Mouse (Mus musculus): ENCODE measurements around the gene Ube3b. TPM values are rescaled to one million over a fixed set of nuclear protein-coding genes. Genes with fewer than 3 reads are reported as not detected.

Ube3b gene
- total RNA-seq, 2 experiments from 2014 or later, result 86.2 to 93.3 TPM

GRCm38 (mm10) chr5:114421561-114422298, 41.3 kb downstream of the Ube3b start:
- DNase-seq (ENCODE audit: low spot score in 2 of 2), result no peak

- DNase-seq (ENCODE audit: low spot score in 2 of 2), result no peak
Observed at GRCm38 (mm10) chr5:114422591-114422990, 42.2 kb downstream of the Ube3b start.

GRCm38 (mm10) chr5:114423961-114424360, 43.6 kb downstream of the Ube3b start:
- no peak for DNase-seq (ENCODE audit: low spot score in 2 of 2)

GRCm38 (mm10) chr5:114426732-114427131, 46.3 kb downstream of the Ube3b start:
- DNase-seq (ENCODE audit: low spot score in 2 of 2), result no peak

- no peak for DNase-seq (ENCODE audit: low spot score in 2 of 2)
Observed at GRCm38 (mm10) chr5:114428621-114429020, 48.2 kb downstream of the Ube3b start.

- no peak for DNase-seq (ENCODE audit: low spot score in 2 of 2)
Observed at GRCm38 (mm10) chr5:114429781-114430180, 49.4 kb downstream of the Ube3b start.

- no peak for DNase-seq (ENCODE audit: low spot score in 2 of 2)
Observed at GRCm38 (mm10) chr5:114434359-114434758, 54.0 kb downstream of the Ube3b start.

GRCm38 (mm10) chr5:114435588-114435987, 55.2 kb downstream of the Ube3b start:
- DNase-seq (ENCODE audit: low spot score in 2 of 2), result no peak

- peak; percentile 96 to 97 for DNase-seq (ENCODE audit: low spot score in 2 of 2)
Observed at GRCm38 (mm10) chr5:114443566-114444367, 63.4 kb downstream of the Ube3b start, which contains the start of the genes Mmab and Mvk. TSS of gene Mmab (minus strand) at chr5:114444060. TSS of gene Mvk (plus strand) at chr5:114444269.

GRCm38 (mm10) chr5:114444368-114444692, 63.9 kb downstream of the Ube3b start:
- no peak for DNase-seq (ENCODE audit: low spot score in 2 of 2)

- DNase-seq (ENCODE audit: low spot score in 2 of 2), result no peak
Observed at GRCm38 (mm10) chr5:114449011-114449410, 68.6 kb downstream of the Ube3b start.

GRCm38 (mm10) chr5:114456287-114456686, 75.9 kb downstream of the Ube3b start:
- DNase-seq (ENCODE audit: low spot score in 2 of 2), result no peak

- no peak for DNase-seq (ENCODE audit: low spot score in 2 of 2)
Observed at GRCm38 (mm10) chr5:114456995-114457605, 76.7 kb downstream of the Ube3b start.

GRCm38 (mm10) chr5:114461238-114461637, 80.8 kb downstream of the Ube3b start:
- DNase-seq (ENCODE audit: low spot score in 2 of 2), result peak; percentile 84 to 91

GRCm38 (mm10) chr5:114462067-114463040, 81.9 kb downstream of the Ube3b start:
- no peak for DNase-seq (ENCODE audit: low spot score in 2 of 2)

- DNase-seq (ENCODE audit: low spot score in 2 of 2), result no peak
Observed at GRCm38 (mm10) chr5:114464561-114464960, 84.2 kb downstream of the Ube3b start.

GRCm38 (mm10) chr5:114465641-114466040, 85.2 kb downstream of the Ube3b start:
- DNase-seq (ENCODE audit: low spot score in 2 of 2), result no peak

GRCm38 (mm10) chr5:114467019-114467418, 86.6 kb downstream of the Ube3b start:
- DNase-seq (ENCODE audit: low spot score in 2 of 2), result no peak

- peak; percentile 35 to 37 for DNase-seq (ENCODE audit: low spot score in 2 of 2)
Observed at GRCm38 (mm10) chr5:114467430-114467829, 87.0 kb downstream of the Ube3b start.

- DNase-seq (ENCODE audit: low spot score in 2 of 2), result no peak
Observed at GRCm38 (mm10) chr5:114468007-114468406, 87.6 kb downstream of the Ube3b start.

GRCm38 (mm10) chr5:114470359-114470758, 90.0 kb downstream of the Ube3b start:
- no peak for DNase-seq (ENCODE audit: low spot score in 2 of 2)

All from left cerebral cortex, adult 18-20 months (tissue).